Mouse (Mus musculus) forebrain, embryonic 11.5 days (tissue): ENCODE results near the gene Rtl10. TPM values are rescaled to one million over a fixed set of nuclear protein-coding genes. Genes with fewer than 3 reads are reported as not detected.
"Not testable (repeated sequence)": the region's sequence is repeated elsewhere in the genome, so short reads cannot be mapped to it uniquely, and the experiment has no call there.

Source experiments
- ATAC-seq: fragments of 200-750 bp; cut with Nextera tagmentation; replicated peaks from 2 replicates; pipeline ENCODE4 v1.8.0; 2017; ENCODE audit warnings: moderate TSS enrichment; ENCODE audit not compliant: low FRiP score
- DNase-seq: peaks from one replicate; pipeline ENCODE4 v3.0.0-alpha.2; 2017; ENCODE audit warnings: low spot score
- H3K27ac ChIP-seq: fragments of 300-500 bp; sonication (generic); 2 replicates; pipeline ENCODE4 v1.5.1; 2014; ENCODE audit warnings: low read depth, low read length
- H3K27me3 ChIP-seq: fragments of 300-500 bp; sonication (generic); 2 replicates; pipeline ENCODE4 v1.6.1; 2014; ENCODE audit warnings: mild to moderate bottlenecking, low read length, mixed read lengths; ENCODE audit not compliant: control insufficient read depth, insufficient read depth
- H3K36me3 ChIP-seq: fragments of 300-500 bp; sonication (generic); 2 replicates; pipeline ENCODE4 v1.6.1; 2014; ENCODE audit warnings: mild to moderate bottlenecking, low read length, moderate library complexity, mixed read lengths; ENCODE audit not compliant: control insufficient read depth, insufficient read depth
- H3K4me1 ChIP-seq: fragments of 300-500 bp; sonication (generic); replicated peaks from 2 replicates; pipeline ENCODE4 v1.6.1; 2014; ENCODE audit warnings: low read length, mixed read lengths; ENCODE audit not compliant: control insufficient read depth, insufficient read depth
- H3K4me2 ChIP-seq: fragments of 300-500 bp; sonication (generic); 2 replicates; pipeline ENCODE4 v1.6.1; 2014; ENCODE audit warnings: low read depth, mild to moderate bottlenecking, low read length, moderate library complexity, mixed read lengths; ENCODE audit not compliant: severe bottlenecking
- H3K4me3 ChIP-seq: fragments of 300-500 bp; sonication (generic); 2 replicates; pipeline ENCODE4 v1.5.1; 2014; ENCODE audit warnings: low read depth, low read length
- H3K9ac ChIP-seq: fragments of 300-500 bp; sonication (generic); 2 replicates; pipeline ENCODE4 v1.6.1; 2014; ENCODE audit warnings: low read length
- H3K9me3 ChIP-seq: fragments of 300-500 bp; sonication (generic); 2 replicates; pipeline ENCODE4 v1.6.1; 2016; ENCODE audit warnings: low read length, mixed read lengths; ENCODE audit not compliant: control insufficient read depth
- WGBS: fragments of 180-500 bp; shearing (Covaris S2); extraction: QIAGEN DNeasy Blood & Tissue Kit; methylation state at CpG from one replicate; pipeline ENCODE4 v1.1.7; 2014; 5-methylcytosine and 5-hydroxymethylcytosine counted together
- polyA plus RNA-seq: library from polyadenylated mRNA; unstranded; fragments of >200 nt; fragmentation: Nextera tagmentation; extraction: Ambion mirVana; gene quantifications from 2 replicates; pipeline ENCODE4 v1.2.1, GENCODE M21; 2014

Gene Rtl10
- polyA plus RNA-seq, 1 experiment from 2014 or later: 2.6 TPM

DNA sequence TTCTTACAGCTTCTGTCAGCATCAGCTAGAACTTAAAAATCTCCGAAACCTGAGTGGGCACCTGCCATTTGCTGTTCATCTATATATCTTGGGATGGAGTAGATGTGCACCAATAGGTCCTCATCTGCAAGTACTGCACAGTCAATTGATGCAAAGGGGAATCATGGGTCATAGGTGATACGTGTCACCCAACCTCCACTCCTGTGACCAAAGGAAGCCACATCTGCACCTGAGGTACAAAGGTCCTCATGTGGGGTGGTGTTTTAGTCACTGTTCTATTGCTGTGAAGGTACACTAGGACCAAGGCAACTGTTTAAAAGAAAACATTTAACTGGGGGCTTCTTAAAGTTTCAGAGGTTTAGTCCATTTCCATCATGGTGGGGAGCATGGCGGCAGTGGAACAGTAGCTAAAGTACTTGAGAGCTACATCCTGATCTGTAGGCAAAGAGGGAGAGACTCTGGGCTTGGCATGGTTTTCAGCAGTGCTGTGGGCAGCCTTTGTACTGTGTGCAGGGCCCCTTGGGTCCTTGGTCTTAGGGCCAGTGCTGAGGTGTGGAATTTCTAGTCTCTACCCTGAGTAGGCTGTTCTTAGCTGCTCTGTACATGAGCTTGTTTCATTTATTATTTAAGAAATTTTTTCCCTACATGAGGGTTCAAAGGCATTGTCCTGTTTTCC, 8.0 kb downstream of the Rtl10 start:
- no peaks in the 10 kb centered on the region for H3K9me3 ChIP-seq
- H3K4me1 ChIP-seq: no peaks in the 10 kb centered on the region; the same call in 1 of the 2 replicates
- H3K9ac ChIP-seq: no peak overlapping the region
- H3K4me2 ChIP-seq: no peak overlapping the region
- no peak overlapping the region for H3K27ac ChIP-seq
- H3K4me3 ChIP-seq: no peak overlapping the region
- ATAC-seq (no peak), DNase-seq (no peak)
- WGBS: 95% methylated on average over 3 of the region's 3 CpGs
- H3K36me3 ChIP-seq: no peaks in the 10 kb centered on the region; the same call in 1 of the 2 replicates
- no peaks in the 10 kb centered on the region for H3K27me3 ChIP-seq

DNA sequence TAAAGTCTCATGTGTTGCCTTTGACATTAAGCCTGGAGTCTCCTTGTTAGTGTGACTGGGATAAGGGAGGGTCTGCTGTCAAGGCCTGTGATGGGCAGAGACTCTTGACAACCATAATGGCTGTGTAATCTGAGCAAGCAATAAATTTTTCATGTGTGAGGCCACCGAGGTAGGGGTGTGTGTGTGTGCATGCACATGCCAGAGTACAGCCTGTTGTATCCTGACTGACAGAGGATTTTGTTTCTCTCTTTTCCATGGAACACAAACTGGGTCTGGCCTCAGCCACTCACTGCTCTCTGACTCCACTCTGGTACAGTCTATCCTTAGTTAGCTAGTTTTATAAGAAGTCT, 8.5 kb downstream of the Rtl10 start:
- DNase-seq: no peak
- Histone ChIP-seq H3K9ac (no peak overlapping the region), H3K36me3 (no peaks in the 10 kb centered on the region; the same call in 1 of the 2 replicates), H3K4me1 (no peaks in the 10 kb centered on the region; the same call in 1 of the 2 replicates), H3K27me3 (no peaks in the 10 kb centered on the region), H3K27ac (no peak overlapping the region), H3K4me2 (no peak overlapping the region), H3K4me3 (no peak overlapping the region), H3K9me3 (no peaks in the 10 kb centered on the region)
- WGBS: 78% methylated on average over 1 of the region's 1 CpGs
- no peak for ATAC-seq

DNA sequence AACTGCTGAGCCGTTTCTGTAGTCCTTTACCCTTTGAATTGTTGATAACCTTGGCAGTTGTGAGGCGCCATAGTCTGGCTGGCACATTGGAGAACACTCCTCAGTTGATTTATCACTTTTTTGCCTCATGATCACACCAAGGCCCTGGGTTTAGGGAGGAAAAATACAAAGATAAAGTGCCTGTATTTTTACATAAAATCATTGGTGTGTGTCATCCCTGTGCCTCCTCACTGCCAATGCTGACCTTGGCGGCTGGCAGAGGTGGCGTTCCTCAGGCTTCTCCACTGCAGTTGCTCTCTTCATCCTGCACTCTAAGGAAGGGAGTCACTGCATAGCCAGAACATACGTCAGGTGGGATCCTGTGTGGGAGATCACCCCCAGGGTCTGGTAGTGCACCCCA, 13.0 kb downstream of the Rtl10 start:
- 88% methylated on average over 5 of the region's 5 CpGs for WGBS
- Histone ChIP-seq H3K27ac (no peak overlapping the region), H3K36me3 (no peaks in the 10 kb centered on the region), H3K9ac (no peak overlapping the region), H3K4me2 (no peak overlapping the region), H3K9me3 (no peaks in the 10 kb centered on the region; the same call in 1 of the 2 replicates), H3K27me3 (no peaks in the 10 kb centered on the region), H3K4me3 (no peak overlapping the region), H3K4me1 (no peaks in the 10 kb centered on the region; the same call in 1 of the 2 replicates)
- ATAC-seq (no peak), DNase-seq (no peak)

GRCm38 (mm10) chr16:18513508-18513907, 14.8 kb downstream of the Rtl10 start:
- Histone ChIP-seq H3K27ac (no peak overlapping the region), H3K9ac (no peak overlapping the region), H3K9me3 (no peaks in the 10 kb centered on the region; the same call in 1 of the 2 replicates), H3K4me3 (no peak overlapping the region), H3K4me1 (no peaks in the 10 kb centered on the region; the same call in 1 of the 2 replicates), H3K4me2 (no peak overlapping the region), H3K36me3 (no peaks in the 10 kb centered on the region), H3K27me3 (no peaks in the 10 kb centered on the region)
- 90% methylated on average over 6 of the region's 6 CpGs for WGBS
- DNase-seq (no peak), ATAC-seq (no peak)

- Histone ChIP-seq H3K4me2 (no peak overlapping the region), H3K27ac (no peak overlapping the region), H3K27me3 (no peaks in the 10 kb centered on the region), H3K4me3 (no peak overlapping the region), H3K9me3 (no peaks in the 10 kb centered on the region; the same call in 1 of the 2 replicates), H3K36me3 (no peaks in the 10 kb centered on the region), H3K4me1 (no peaks in the 10 kb centered on the region), H3K9ac (no peak overlapping the region)
- ATAC-seq (no peak), DNase-seq (peak; percentile 44)
These were observed 19.4 kb downstream of the Rtl10 start for GRCm38 (mm10) chr16:18518091-18518490.

GRCm38 (mm10) chr16:18523563-18524245, 25.0 kb downstream of the Rtl10 start:
- H3K4me1 ChIP-seq: no peaks in the 10 kb centered on the region
- 90% methylated on average over 8 of the region's 8 CpGs for WGBS

GRCm38 (mm10) chr16:18528656-18529055, 30.0 kb downstream of the Rtl10 start:
- Histone ChIP-seq H3K4me2 (no peak overlapping the region), H3K4me1 (no peaks in the 10 kb centered on the region), H3K4me3 (no peak overlapping the region), H3K27ac (no peak overlapping the region), H3K9me3 (no peaks in the 10 kb centered on the region), H3K27me3 (no peaks in the 10 kb centered on the region), H3K9ac (no peak overlapping the region), H3K36me3 (no peaks in the 10 kb centered on the region)
- ATAC-seq (no peak), DNase-seq (no peak)
- WGBS: 87% methylated on average over 5 of the region's 5 CpGs

More at GRCm38 (mm10) chr16:18523563-18524245, 25.0 kb downstream of the Rtl10 start:
- no peaks in the 10 kb centered on the region for H3K36me3 ChIP-seq
- no peaks in the 10 kb centered on the region for H3K27me3 ChIP-seq
- no peaks in the 10 kb centered on the region for H3K9me3 ChIP-seq
- no peak overlapping the region for H3K9ac ChIP-seq
- ATAC-seq (no peak), DNase-seq (peak; percentile 36)
- no peak overlapping the region for H3K4me3 ChIP-seq
- no peak overlapping the region for H3K4me2 ChIP-seq
- no peak overlapping the region for H3K27ac ChIP-seq

GRCm38 (mm10) chr16:18533061-18533460, 34.4 kb downstream of the Rtl10 start:
- H3K4me3 ChIP-seq, H3K9ac ChIP-seq, H3K36me3 ChIP-seq, H3K27ac ChIP-seq, H3K27me3 ChIP-seq, H3K4me1 ChIP-seq, DNase-seq, H3K9me3 ChIP-seq, H3K4me2 ChIP-seq: not testable (repeated sequence)
- 96% methylated on average over 7 of the region's 7 CpGs for WGBS
- ATAC-seq: peak; percentile 100
